Mouse (Mus musculus) sigmoid colon, adult 10 weeks (tissue): Measurements from ENCODE around the gene Foxk1. TPM values are rescaled to one million over a fixed set of nuclear protein-coding genes. Genes with fewer than 3 reads are reported as not detected.

Experiments used
- polyA plus RNA-seq: library from polyadenylated mRNA; stranded (reverse); fragments of 350-450 nt; fragmentation: Illumina TruSeq; extraction: RNeasy Lipid Tissue Mini Kit (QIAGEN cat#74804); gene quantifications from one replicate; pipeline ENCODE4 v1.2.3, GENCODE M21; 2014; ENCODE audit warnings: low read depth, low replicate concordance

Foxk1 gene
- 5.7 TPM for polyA plus RNA-seq

GRCm38 (mm10) chr5:142400981-142401640 is at the start of gene Foxk1:
Gene Foxk1, plus strand, starts transcription at chr5:142401497.

GRCm38 (mm10) chr5:142463461-142464454 is 62.5 kb downstream of the Foxk1 start, which contains the start of gene Ap5z1:
Gene Ap5z1, plus strand, starts transcription at chr5:142463944.

Other genes with a start within 250 kb of the Foxk1 start
- gene Ap5z1, start 62.4 kb downstream of the Foxk1 start, polyA plus RNA-seq, result 1.5 TPM
- not detected for gene Papolb, start 128.6 kb downstream of the Foxk1 start, polyA plus RNA-seq
- not detected for gene Radil, start 149.6 kb downstream of the Foxk1 start, polyA plus RNA-seq
- gene Mmd2, start 207.3 kb downstream of the Foxk1 start, polyA plus RNA-seq, result 0.28 TPM
- gene Wipi2, start 226.2 kb downstream of the Foxk1 start, polyA plus RNA-seq, result 21.5 TPM